Mouse (Mus musculus): ENCODE measurements at regions not wholly inside any gene's neighbourhood (a gene's known extent, or its start where the extent isn't known, plus 50 kb on each side); places are given as distances from the start of the nearest gene placed in this dataset.

GRCm38 (mm10) chr9:49906306-49906705 is 107.6 kb upstream of the Ncam1 start:
- no peak overlapping the region for H3K4me3 ChIP-seq (ENCODE audit: low read depth, low read length)
- 31% methylated on average over 4 of the region's 4 CpGs for WGBS
- no peak for ATAC-seq (ENCODE audit: insufficient read depth)
- no peak overlapping the region for H3K9ac ChIP-seq
- H3K27me3 ChIP-seq (ENCODE audit: insufficient read depth, low read length) = no peaks in the 10 kb centered on the region
- no peak for TF ChIP-seq CTCF (IDR thresholded peaks at IDR 0.05; ENCODE audit: low read depth)
- no peak overlapping the region for H3K27ac ChIP-seq (ENCODE audit: low read depth)
- H3K9me3 ChIP-seq (ENCODE audit: low read depth, low read length) = no peaks in the 10 kb centered on the region
- no peaks in the 10 kb centered on the region for H3K36me3 ChIP-seq (ENCODE audit: insufficient read depth)
- no peak overlapping the region for H3K4me2 ChIP-seq
- peak; percentile 75 for DNase-seq
- no peaks in the 10 kb centered on the region for H3K4me1 ChIP-seq (ENCODE audit: insufficient read depth)

DNA sequence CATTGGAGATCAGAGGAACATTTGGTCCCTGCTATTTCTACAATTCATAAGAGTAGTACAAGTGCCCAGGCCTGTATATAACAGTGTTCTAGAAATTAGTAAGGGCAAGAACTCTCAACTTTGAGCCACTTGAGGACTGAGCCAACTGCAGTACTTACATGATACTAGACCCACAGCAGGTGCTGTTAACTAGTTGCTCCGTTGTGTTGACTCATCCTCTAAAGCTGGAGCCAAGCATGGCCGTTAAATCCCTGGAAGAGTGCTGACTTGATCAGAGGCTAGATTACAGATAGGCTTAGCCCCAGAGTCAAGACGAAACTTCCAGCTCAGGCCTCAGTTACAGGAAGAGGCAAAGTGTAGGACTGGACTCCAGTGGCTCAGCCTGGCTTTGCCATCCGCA is 107.0 kb upstream of the Ncam1 start:
- H3K9ac ChIP-seq = no peak overlapping the region
- no peak overlapping the region for H3K4me2 ChIP-seq
- no peak overlapping the region for H3K4me3 ChIP-seq (ENCODE audit: low read depth, low read length)
- no peak for TF ChIP-seq CTCF (IDR thresholded peaks at IDR 0.05; ENCODE audit: low read depth)
- H3K9me3 ChIP-seq (ENCODE audit: low read depth, low read length) = no peaks in the 10 kb centered on the region
- ATAC-seq (ENCODE audit: insufficient read depth) = no peak
- 62% methylated on average over 4 of the region's 4 CpGs for WGBS
- H3K4me1 ChIP-seq (ENCODE audit: insufficient read depth) = no peaks in the 10 kb centered on the region
- H3K36me3 ChIP-seq (ENCODE audit: insufficient read depth) = no peaks in the 10 kb centered on the region
- peak; percentile 20 for DNase-seq
- no peaks in the 10 kb centered on the region for H3K27me3 ChIP-seq (ENCODE audit: insufficient read depth, low read length)
- no peak overlapping the region for H3K27ac ChIP-seq (ENCODE audit: low read depth)

GRCm38 (mm10) chr9:49898947-49899346 is 100.2 kb upstream of the Ncam1 start:
- Histone ChIP-seq H3K27me3 (ENCODE audit: insufficient read depth, low read length) (no peaks in the 10 kb centered on the region), H3K27ac (ENCODE audit: low read depth) (no peak overlapping the region), H3K4me3 (ENCODE audit: low read depth, low read length) (no peak overlapping the region), H3K9ac (no peak overlapping the region), H3K4me2 (no peak overlapping the region), H3K4me1 (ENCODE audit: insufficient read depth) (no peaks in the 10 kb centered on the region), H3K36me3 (ENCODE audit: insufficient read depth) (no peaks in the 10 kb centered on the region), H3K9me3 (ENCODE audit: low read depth, low read length) (no peaks in the 10 kb centered on the region)
- no peak for TF ChIP-seq CTCF (IDR thresholded peaks at IDR 0.05; ENCODE audit: low read depth)
- DNase-seq (no peak), ATAC-seq (ENCODE audit: insufficient read depth) (no peak)
- 71% methylated on average over 5 of the region's 5 CpGs for WGBS

DNA sequence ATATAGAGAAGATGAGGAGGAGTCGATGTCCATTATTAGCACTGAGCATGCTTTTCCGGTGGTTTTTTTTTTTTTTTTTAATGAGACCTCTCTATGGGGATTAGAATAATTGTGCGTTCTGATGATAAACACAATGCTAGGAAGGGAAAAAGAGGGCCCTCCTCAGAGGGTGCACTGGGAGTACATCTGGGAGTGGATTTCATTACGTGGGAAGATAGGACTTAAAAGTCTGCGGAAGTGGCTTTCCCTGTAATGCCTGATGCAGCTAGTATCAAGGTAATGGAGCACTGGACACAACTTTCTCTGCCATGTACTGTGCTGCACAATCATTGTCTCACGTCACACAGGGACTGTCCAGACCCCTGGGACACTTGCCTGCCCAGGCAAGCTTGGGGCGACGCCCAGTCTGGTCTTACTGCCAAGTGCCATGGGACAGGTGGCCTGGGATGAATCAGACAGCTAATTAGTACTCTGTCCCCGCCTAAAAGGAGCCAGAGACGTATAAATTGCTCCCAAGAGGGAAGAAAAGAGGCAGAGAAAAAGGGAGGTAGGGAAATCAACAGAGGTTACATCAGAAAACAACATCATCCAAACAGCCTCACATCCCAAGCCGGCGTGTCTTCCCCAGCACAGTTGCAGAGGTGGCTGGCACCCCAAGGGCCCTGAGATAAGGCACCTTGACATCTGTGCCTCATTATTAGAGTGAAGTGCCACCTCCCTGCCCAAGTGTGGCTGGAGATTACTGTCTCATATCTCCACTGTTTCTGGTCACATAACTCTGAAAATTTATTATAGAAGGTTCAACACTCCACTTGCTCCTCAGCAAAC is 86.0 kb upstream of the Ncam1 start:
- Histone ChIP-seq H3K4me2 (no peak overlapping the region), H3K4me3 (ENCODE audit: low read depth, low read length) (no peak overlapping the region), H3K4me1 (ENCODE audit: insufficient read depth) (no peaks in the 10 kb centered on the region), H3K9ac (no peak overlapping the region), H3K27me3 (ENCODE audit: insufficient read depth, low read length) (no peaks in the 10 kb centered on the region), H3K9me3 (ENCODE audit: low read depth, low read length) (no peaks in the 10 kb centered on the region), H3K36me3 (ENCODE audit: insufficient read depth) (no peaks in the 10 kb centered on the region), H3K27ac (ENCODE audit: low read depth) (no peak overlapping the region)
- ATAC-seq (ENCODE audit: insufficient read depth) (no peak), DNase-seq (no peak)
- no peak for TF ChIP-seq CTCF (IDR thresholded peaks at IDR 0.05; ENCODE audit: low read depth)
- 68% methylated on average over 12 of the region's 12 CpGs for WGBS

GRCm38 (mm10) chr9:49879361-49880128 is 80.8 kb upstream of the Ncam1 start:
- no peak overlapping the region for H3K9ac ChIP-seq
- no peaks in the 10 kb centered on the region for H3K4me1 ChIP-seq (ENCODE audit: insufficient read depth)
- no peaks in the 10 kb centered on the region for H3K9me3 ChIP-seq (ENCODE audit: low read depth, low read length)
- no peak overlapping the region for H3K27ac ChIP-seq (ENCODE audit: low read depth)
- no peaks in the 10 kb centered on the region for H3K36me3 ChIP-seq (ENCODE audit: insufficient read depth)
- no peaks in the 10 kb centered on the region for H3K27me3 ChIP-seq (ENCODE audit: insufficient read depth, low read length)
- H3K4me3 ChIP-seq (ENCODE audit: low read depth, low read length) = no peak overlapping the region
- TF ChIP-seq CTCF (IDR thresholded peaks at IDR 0.05; ENCODE audit: low read depth) = no peak
- WGBS = 29% methylated on average over 3 of the region's 3 CpGs
- ATAC-seq (ENCODE audit: insufficient read depth) (no peak), DNase-seq (peak; percentile 7)
- H3K4me2 ChIP-seq = no peak overlapping the region

GRCm38 (mm10) chr9:49874881-49875280 is 76.2 kb upstream of the Ncam1 start:
- no peaks in the 10 kb centered on the region for H3K27me3 ChIP-seq (ENCODE audit: insufficient read depth, low read length)
- no peak overlapping the region for H3K27ac ChIP-seq (ENCODE audit: low read depth)
- H3K4me1 ChIP-seq (ENCODE audit: insufficient read depth) = no peaks in the 10 kb centered on the region
- H3K36me3 ChIP-seq (ENCODE audit: insufficient read depth) = no peaks in the 10 kb centered on the region
- 55% methylated on average over 2 of the region's 2 CpGs for WGBS
- H3K4me2 ChIP-seq = no peak overlapping the region
- DNase-seq (no peak), ATAC-seq (ENCODE audit: insufficient read depth) (no peak)
- no peak for TF ChIP-seq CTCF (IDR thresholded peaks at IDR 0.05; ENCODE audit: low read depth)
- no peak overlapping the region for H3K9ac ChIP-seq
- no peak overlapping the region for H3K4me3 ChIP-seq (ENCODE audit: low read depth, low read length)
- no peaks in the 10 kb centered on the region for H3K9me3 ChIP-seq (ENCODE audit: low read depth, low read length)

GRCm38 (mm10) chr9:49873550-49873949 is 74.8 kb upstream of the Ncam1 start:
- H3K27me3 ChIP-seq (ENCODE audit: insufficient read depth, low read length) = no peaks in the 10 kb centered on the region
- 5% methylated on average over 3 of the region's 3 CpGs for WGBS
- peak overlapping the region; percentile 46 for H3K4me2 ChIP-seq
- H3K36me3 ChIP-seq (ENCODE audit: insufficient read depth) = no peaks in the 10 kb centered on the region
- DNase-seq = peak; percentile 72
- H3K4me3 ChIP-seq (ENCODE audit: low read depth, low read length) = peak overlapping the region; percentile 15; the same call in 1 of the 2 replicates
- no peaks in the 10 kb centered on the region for H3K4me1 ChIP-seq (ENCODE audit: insufficient read depth)
- H3K27ac ChIP-seq (ENCODE audit: low read depth) = no peak overlapping the region
- no peak for TF ChIP-seq CTCF (IDR thresholded peaks at IDR 0.05; ENCODE audit: low read depth)
- no peak overlapping the region for H3K9ac ChIP-seq
- peak; percentile 93 for ATAC-seq (ENCODE audit: insufficient read depth)
- H3K9me3 ChIP-seq (ENCODE audit: low read depth, low read length) = no peaks in the 10 kb centered on the region

Measured in lung, embryonic 14.5 days (tissue).